Mouse (Mus musculus): ENCODE data around the gene Tnfaip3.

Tnfaip3 gene

DNA sequence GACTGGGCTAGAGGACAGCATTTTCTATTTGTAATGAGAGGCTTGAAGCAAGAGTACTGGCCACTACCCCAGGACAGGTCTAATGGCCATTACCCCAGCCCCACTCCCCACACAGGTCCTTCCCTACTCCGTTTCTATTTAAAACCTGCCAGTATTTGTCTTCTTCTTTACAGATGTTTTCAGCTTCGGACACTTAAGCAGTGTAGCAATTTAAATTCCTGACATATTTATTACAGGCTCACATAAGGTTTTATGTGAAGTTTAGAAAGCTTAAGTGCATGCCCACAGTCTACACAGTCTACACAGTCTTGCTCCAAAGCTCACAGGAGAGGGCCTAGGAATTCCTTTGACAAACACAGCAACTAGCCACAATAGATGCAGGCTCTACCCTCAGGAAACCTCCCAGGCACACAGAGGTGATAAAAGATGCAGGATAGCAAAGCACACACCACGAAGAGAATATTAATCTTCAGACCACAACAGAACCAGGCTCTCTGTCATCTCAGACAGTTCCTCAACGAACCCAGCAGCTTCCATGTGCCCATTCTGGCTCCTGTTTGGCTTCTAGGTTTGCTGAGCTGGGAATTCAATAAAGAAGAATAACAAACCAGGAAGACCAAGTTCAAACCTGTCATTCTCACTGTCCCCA lies 1.5 kb upstream of the Tnfaip3 start:
- DNase-seq (ENCODE audit: inconsistent age in 2 of 2, low spot score in 1 of 2): no peak

DNA sequence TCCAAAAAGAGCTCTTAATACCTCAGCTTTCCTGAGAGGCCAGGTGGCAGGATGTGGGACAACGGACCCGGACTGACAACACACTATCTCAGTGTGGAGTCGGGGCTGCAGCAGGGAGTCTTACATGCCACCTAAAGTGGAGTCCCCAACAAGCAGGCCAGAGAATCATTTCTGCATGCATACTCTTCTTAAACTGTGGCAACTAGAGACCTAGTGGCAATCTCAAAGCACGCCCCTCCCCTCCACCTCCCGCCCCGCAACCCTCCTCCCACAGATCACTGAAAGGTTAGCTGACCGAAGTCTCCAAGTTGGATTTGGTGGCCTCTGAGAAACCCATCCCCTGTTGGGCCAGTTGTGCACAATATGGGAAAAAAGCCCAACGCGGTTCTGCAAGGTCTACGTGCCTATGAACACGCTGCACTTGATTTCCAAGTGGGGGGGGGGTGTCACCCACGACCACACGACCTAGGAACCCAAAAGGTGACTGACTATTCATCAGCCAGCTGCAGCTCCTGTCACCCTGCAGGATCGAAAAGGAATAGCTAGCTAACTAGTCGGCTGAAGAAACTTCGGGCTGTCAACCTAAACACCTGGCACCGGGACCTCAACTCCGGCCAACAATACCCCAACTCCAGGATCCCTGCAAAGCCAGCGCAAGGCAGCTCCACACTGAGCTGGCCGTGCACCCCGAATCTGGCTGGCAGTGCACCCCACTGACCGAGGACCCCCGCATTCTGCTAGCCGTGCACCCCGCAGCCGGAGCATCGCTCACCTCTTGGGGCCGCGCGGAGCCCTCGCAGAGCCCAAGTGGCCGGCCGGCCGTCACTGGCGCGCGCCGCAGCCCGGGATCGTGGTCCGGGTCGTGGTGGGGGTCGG lies 838 bp downstream of the Tnfaip3 start:
- DNase-seq (ENCODE audit: inconsistent age in 2 of 2, low spot score in 1 of 2): peak in 1 of 2 experiments; percentile 24

DNA sequence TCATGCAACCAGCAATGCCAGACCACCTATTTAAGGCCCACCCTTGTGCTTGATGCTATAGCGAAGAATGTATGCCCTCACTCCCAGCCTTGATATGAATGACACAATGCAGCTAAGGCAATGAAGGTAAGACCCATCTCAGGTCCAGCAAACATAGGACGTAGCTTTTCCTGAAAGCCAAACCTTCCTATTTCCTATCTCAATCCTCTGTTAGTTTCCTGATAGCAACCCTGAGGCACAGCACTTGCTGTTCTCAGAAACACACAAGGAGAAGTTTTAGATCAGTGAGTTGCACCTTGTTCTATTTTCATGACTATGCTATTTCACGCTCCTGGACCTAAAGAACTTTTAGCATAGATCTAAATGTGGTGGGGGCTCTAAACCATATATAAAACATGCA lies 2.1 kb downstream of the Tnfaip3 start:
- DNase-seq (ENCODE audit: inconsistent age in 2 of 2, low spot score in 1 of 2): no peak

DNA sequence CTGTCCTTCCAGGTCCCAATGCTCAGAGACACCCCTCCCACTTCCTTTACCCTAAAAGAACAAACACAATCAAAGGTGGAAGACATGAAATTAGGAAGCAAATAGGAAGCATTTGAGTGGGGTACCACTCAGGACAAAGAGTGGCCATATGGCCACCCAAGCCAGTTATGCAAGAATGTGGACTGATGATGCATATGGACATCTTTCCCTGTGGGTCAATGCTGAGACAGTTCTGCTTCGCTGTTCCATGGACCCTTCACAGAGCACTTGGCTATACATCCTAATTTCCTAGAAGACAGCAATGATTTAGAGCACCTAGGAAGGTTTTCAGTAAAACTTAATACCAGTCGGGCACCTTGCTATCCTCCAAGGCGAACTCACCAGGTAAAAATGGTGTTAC lies 2.8 kb downstream of the Tnfaip3 start:
- DNase-seq (ENCODE audit: inconsistent age in 2 of 2, low spot score in 1 of 2): no peak

DNA sequence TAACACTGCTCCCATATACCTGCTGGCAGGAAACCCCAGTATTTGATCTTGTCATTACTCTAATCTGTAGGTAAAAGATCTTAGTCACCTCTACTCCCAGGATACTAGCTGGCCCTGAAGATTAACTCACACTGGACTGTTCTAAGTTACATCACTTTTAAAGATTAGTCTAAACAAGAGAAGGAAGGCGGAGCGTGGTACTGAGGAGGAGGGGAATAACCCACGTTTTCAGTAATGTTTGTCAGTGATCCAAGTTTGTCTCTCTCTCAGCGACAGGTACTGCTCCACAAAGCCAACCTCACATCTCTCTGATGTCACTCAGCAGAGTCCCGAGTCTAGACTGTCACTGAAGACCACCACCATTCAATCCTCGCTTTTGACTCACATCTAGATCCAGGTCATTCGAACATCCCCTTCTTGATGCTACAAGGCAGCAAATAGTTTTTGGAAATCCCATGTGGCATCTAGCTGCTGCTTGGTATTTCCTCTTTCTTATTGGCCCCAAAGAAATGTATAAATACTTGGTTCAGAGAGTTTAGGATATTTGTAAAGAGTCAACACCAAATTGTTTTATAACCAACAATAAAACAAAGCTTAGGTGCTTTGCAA lies 3.5 kb downstream of the Tnfaip3 start:
- no peak for DNase-seq (ENCODE audit: inconsistent age in 2 of 2, low spot score in 1 of 2)

DNA sequence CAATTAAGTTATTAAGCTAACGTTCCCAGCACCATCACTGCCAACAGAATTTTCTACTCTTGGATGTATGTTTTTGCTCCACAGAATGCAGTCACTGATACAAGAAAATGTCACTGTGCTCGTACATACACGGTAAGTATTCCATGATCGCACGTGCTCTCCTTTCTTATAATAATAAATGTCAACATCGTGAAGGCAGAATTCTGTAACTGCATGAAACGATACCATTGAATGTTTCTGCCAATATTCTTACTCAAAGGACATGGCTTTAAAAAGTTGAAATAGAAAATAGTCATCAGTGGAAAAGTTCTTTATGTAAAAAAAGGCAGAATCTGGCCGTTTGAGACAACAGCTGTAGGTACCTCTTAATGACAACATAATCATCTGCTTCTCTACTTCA lies 5.0 kb downstream of the Tnfaip3 start:
- DNase-seq (ENCODE audit: inconsistent age in 2 of 2, low spot score in 1 of 2): no peak

DNA sequence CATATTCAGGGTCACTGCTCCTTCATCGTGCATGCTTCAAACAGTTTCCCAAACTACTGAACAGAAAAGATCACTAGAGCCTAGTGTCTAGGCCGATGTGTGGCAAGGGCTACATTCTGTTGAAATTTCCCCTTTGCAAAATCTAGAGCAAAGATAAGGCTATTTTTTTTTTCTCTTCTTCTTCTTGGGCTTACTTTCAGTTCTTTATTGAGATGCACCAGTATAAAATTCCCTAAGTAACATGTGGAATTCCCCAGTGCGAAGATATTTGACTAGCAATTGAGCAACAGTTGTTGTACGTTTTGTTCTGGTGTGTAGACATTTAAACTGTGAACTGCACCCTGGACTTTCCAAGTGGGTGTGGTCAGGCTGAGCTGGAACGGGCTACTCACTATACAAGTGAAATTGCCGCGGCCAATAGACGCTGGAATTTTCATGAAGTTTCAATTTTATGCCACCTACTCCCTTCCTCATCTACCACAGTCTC lies 6.2 kb downstream of the Tnfaip3 start:
- peak; percentile 30 to 73 for DNase-seq (ENCODE audit: inconsistent age in 2 of 2, low spot score in 1 of 2)

DNA sequence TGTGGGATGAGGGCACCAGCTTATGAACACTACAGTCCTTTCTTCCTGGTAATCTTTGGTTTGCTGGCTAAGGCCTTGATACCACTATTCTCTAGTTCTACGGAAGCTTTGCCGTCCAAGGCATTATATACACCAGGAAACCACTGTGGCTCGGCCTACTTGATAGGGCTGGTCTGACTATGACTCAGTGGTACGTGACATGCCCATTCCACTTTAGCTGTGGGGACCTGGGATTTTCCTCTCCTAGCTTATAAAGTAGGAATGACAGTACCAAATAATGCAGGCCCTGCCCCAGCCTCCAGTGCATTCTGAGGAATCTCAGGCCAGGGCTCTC lies 6.9 kb downstream of the Tnfaip3 start:
- DNase-seq (ENCODE audit: inconsistent age in 2 of 2, low spot score in 1 of 2): no peak

DNA sequence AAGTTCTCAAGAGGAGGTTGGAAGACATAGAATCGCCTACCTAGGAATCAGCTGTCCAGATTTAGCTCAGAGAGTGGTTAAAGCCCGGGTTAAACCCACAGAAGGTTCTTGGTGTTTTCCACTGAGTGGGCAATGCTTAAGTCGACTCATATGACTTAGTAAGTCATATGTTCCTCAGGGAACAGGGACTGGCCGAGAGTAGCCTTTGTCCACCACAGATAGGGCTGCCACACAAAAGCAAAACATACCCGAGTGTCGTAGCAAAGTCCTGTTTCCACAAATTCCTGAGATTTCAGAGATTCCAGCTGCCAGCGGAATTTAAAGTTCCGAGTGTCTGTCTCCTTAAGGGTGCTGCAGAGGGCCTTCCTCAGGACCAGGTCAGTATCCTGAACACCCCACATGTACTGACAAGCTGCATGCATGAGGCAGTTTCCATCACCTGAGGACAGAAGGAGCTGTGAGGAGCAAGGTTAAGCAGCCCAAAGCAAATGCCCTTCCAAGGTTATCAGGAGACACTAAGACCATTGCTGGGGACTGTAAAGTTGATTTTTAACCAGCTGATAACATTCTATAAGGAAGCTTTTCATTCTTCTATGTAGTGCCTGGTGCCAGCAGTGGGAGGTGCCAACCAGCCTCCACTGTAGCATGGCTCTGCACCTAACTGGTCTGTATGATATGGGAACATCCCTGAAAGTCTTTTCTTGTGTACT lies 7.4 kb downstream of the Tnfaip3 start:
- no peak for DNase-seq (ENCODE audit: inconsistent age in 2 of 2, low spot score in 1 of 2)

DNA sequence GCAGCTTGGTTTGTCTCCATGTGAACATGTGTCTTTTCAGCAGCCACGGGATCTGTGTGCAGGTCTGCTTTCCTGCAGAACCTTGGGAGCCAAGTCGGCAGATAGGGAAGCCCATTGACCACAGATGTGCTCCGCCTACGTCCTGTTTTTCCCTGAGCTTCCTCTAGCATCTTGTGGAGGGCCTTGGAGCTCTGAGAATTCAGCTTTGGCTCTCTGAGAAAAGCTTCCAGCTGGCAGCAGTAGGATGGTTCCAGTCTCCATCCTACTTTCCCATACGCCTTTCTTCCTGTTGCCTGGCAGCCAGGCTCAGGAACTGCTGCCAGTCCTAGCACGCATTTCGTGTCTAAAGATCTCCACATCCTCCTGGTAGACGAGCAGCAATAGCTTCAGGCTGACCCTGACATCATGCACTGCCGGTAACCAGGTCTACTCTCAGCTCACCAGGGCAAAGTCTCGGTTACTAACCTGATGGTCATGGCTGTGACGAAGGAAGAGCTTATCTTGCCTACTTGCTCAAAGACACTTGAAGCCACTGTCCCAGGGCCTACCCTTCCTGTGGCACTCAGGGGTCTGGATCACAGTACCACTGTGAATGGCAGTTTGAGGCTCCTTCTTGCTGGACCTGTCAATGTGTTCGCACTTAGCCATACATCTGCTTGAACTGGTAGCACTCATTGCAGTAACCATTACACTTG lies 13.2 kb downstream of the Tnfaip3 start:
- DNase-seq (ENCODE audit: inconsistent age in 2 of 2, low spot score in 1 of 2): no peak

DNA sequence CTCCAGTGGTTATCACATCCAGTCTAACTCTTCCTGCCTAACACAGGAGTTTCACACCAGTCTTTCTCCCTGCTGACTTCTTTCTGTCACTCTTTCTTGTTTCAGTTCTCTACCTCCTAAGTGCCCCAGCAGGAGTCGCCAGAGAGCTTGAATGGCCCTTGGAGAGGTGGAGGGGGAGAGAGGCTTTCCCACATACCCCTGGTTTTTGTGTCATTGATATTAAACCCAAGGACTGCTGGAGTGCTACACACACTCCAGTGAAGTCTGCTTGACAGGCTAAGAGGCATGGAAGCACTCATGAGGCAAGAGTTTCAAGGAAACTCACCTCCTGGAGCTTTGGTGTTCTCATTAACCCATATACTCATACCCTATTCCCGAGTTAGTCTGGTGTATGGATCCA lies 16.0 kb downstream of the Tnfaip3 start:
- DNase-seq (ENCODE audit: inconsistent age in 2 of 2, low spot score in 1 of 2): no peak

DNA sequence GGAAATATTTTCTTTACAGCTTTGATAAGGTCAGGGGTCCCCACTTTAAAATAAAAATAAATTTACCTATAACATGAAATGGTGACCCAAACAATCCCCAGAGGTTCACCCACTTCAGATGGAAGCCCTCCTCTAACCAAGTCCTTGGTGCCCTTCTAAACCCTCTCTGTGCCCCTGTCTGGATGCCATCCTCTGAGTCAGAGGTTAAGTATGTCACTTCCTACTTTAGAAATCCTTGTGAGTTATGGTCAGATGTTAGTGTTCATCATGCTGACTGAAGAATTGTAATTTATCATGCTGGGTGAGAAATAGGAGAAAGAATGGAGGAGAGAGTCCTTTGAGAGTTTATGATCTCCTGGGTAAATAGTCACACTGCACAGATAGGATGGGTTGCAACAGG lies 19.1 kb downstream of the Tnfaip3 start:
- DNase-seq (ENCODE audit: inconsistent age in 2 of 2, low spot score in 1 of 2): no peak

DNA sequence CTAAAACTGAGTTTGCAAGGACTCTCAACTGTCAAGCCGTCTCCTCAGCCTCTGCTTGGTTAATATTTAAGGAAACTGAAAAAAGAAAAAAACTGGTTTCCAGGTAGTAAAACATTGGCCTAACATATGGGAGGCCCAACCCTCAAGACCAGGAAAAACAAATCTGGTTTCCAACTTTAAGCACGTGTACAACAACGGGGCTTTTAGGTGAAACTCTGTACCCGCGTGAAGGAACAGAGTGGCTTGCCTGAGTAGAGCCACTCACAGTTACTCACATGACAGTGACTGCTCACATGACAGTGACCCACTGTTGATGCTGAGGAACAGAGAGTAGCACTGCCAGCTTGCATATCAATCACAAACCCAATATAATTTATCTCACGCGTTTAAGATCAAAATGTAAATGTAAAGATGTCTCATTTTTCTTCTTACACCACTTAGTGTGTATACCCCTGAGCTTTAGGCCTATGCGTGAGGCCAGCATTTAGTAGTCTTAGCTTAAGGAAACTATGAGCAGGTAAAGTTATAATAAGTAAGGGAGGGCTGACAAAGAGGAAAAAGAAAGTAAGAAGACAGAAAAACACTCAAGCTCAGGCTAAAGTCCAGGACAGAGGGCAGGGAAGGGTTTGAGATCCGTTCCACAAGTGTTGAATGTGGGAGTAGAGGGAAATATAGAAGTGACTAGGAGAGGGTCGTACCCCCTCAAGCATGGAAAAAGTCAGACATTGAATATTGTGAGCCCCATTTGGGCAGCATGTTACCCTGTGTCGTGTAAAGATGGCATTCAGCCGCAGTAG lies 19.8 kb downstream of the Tnfaip3 start:
- no peak for DNase-seq (ENCODE audit: inconsistent age in 2 of 2, low spot score in 1 of 2)

DNA sequence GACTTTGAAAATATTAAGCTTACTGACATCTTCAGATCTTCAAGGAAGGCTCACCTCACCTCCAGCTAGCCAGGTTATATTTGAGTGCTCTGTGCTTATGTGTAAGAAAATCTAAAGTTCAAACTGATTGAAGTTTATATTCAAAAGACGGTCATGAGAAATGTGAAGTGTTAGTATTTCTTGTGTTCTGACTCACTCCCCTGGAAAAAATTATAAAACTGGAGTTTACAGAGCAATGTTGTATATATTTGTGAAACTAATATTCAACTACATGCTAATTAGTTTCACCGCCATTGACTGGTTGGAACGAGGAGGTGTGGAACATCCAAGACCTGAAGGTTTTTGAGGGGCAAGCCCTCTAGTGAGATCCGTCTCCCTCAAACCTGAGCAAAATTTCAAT lies 22.5 kb downstream of the Tnfaip3 start:
- no peak for DNase-seq (ENCODE audit: inconsistent age in 2 of 2, low spot score in 1 of 2)

DNA sequence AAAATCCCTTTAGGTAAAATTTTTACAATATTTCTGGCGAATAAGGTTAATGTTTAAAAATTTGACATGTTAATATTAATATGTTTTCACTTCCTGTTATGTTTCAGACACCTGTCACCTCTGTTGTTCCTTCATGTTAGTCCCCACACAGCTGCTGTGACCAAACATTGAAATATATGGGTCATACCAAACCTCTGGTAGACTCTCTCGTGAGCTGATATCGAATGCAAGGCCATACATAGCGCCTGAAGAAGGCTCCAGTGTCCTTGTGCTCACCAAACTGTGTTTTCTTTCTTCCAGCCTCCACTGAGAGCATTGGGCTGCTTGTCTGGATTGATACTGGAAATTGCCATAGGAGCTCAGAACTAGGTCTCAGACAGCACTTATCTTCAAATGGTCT lies 24.4 kb downstream of the Tnfaip3 start:
- DNase-seq (ENCODE audit: inconsistent age in 2 of 2, low spot score in 1 of 2): no peak

DNA sequence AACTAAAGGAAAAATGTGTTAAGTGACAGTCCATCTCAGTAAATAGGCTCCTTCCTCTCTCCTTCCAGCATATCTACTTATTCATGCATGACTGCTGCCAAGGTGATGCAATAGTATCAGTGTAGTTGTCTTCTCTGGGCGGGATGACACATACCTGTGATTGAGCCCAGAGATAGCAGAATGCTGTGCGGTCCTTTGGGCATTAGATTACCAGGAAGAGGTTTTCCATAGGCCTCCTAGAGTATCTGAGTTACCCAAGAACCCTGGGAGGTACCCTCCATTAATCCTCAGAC lies 27.6 kb downstream of the Tnfaip3 start:
- DNase-seq (ENCODE audit: inconsistent age in 2 of 2, low spot score in 1 of 2): no peak

DNA sequence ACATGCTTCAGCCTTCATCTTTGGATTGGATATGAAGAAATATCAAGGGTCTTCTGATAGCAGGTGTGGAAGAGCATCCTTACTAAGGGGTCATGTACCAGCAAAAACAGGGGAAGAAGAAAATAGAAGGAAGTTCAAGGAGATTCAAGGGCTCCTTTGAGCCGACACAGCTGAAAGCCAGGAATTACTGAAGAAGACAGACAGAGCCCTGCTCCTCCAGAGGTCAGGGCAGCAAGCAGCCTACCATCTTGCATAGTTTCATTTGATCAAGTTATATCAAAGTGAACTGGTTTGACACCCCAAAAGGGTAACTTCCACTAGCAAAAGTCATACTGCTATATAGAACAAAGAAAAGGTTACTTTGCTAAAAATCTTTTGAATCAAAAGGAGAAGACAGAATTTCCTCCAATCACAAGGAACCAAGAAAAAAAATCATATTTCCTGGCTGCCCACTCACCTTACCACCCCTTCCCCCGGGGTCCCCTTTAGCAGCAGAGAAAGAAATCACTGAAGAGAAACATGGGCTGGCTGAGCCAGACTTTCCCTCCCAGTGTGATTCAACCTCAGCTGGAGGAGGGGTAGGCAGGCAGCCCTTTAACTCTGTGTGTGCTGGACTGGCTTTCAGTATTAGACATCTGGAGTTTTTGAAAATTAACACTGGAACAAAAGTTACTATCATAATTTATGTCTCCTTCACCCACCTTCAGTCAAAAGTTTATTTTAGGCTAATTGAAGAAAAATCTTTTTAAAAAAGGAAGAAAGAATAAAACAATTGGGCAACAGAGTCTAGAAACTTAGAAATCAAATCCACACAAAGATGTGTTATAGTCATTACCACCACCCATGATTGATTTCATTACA lies 28.2 kb downstream of the Tnfaip3 start:
- no peak for DNase-seq (ENCODE audit: inconsistent age in 2 of 2, low spot score in 1 of 2)

DNA sequence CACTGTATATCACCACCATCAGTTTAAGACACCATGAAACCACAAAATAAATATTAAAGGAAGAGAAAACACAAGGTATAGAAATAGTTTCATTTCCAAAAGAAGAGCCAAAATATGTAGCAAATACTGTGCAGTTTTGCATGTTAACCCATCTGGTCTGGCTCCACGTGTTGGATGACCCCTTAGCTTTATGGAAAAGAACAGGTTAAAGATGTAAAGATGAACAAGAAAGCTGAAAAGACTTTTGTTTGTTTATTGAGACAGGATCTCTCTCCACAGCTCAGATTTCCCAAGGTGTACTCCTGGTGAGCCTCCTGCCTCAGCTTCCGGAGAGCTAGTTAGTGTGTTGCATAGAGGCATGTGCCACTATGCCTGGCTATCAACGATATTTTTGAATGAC lies 29.9 kb downstream of the Tnfaip3 start:
- DNase-seq (ENCODE audit: inconsistent age in 2 of 2, low spot score in 1 of 2): no peak

DNA sequence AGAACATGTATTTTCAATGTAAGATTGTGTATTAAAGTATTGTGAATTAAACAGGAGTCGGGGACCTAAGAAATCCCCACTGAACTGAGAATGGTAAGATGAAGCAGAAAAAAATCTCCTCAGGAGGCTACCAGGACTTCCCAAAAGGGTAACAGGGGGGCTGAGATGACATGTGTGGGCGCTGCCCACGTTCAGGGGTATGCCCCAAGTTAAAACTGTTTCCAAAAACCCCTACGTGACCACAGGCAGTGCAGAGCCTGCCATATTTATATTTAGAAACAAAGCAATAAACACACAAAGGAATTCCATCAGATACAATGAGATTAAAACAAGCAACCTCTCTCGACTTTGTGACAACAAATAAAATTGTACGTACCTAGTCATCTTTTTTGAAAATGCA lies 31.9 kb downstream of the Tnfaip3 start:
- DNase-seq (ENCODE audit: inconsistent age in 2 of 2, low spot score in 1 of 2): no peak
